Mouse (Mus musculus): ENCODE measurements around the gene Itk.

The Itk gene

GRCm38 (mm10) chr11:46362061-46363022, 27.0 kb downstream of the Itk start:
- CTCF ChIA-PET, result interaction anchor here (0.7 to 0.9 kb wide), 2 partner anchors 13 to 79 kb away, joined by 3 read pairs; no protein-coding TSS in a partner anchor

GRCm38 (mm10) chr11:46360991-46361665, 28.2 kb downstream of the Itk start:
- CTCF ChIA-PET, result no interaction called here

- CTCF ChIA-PET, result interaction anchor here (0.6 kb wide), 1 partner anchor 295 kb away, joined by 4 read pairs; no protein-coding TSS in a partner anchor
These were observed 30.9 kb downstream of the Itk start for GRCm38 (mm10) chr11:46358369-46358768.

- CTCF ChIA-PET, result interaction anchor here (0.6 to 1.1 kb wide), 2 partner anchors 13 to 28 kb away, joined by 3 read pairs; no protein-coding TSS in a partner anchor
These were observed 39.5 kb downstream of the Itk start for GRCm38 (mm10) chr11:46349681-46350410.

GRCm38 (mm10) chr11:46348416-46348815, 40.9 kb downstream of the Itk start:
- CTCF ChIA-PET, result interaction anchor here (0.6 to 0.7 kb wide), 2 partner anchors 15 to 52 kb away, joined by 3 to 5 read pairs; no protein-coding TSS in a partner anchor

- CTCF ChIA-PET, result interaction anchor here (0.7 kb wide), 1 partner anchor 16 kb away, joined by 3 read pairs; no protein-coding TSS in a partner anchor
These were observed 41.6 kb downstream of the Itk start for GRCm38 (mm10) chr11:46347756-46348155.

GRCm38 (mm10) chr11:46343886-46344546, 45.3 kb downstream of the Itk start:
- CTCF ChIA-PET, result interaction anchor here (1.5 kb wide), 1 partner anchor 16 kb away, joined by 3 read pairs; no protein-coding TSS in a partner anchor

- CTCF ChIA-PET, result interaction anchor here (1.0 kb wide), 1 partner anchor 17 kb away, joined by 3 read pairs; no protein-coding TSS in a partner anchor
These were observed 47.4 kb downstream of the Itk start for GRCm38 (mm10) chr11:46341960-46342359.

GRCm38 (mm10) chr11:46336020-46336419, 53.3 kb downstream of the Itk start:
- CTCF ChIA-PET, result no interaction called here

- CTCF ChIA-PET, result interaction anchor here (0.7 kb wide), 2 partner anchors 274 to 459 kb away, joined by 4 to 7 read pairs; no protein-coding TSS in a partner anchor
These were observed 57.1 kb downstream of the Itk start for GRCm38 (mm10) chr11:46332217-46332616.

GRCm38 (mm10) chr11:46326271-46327015, 62.9 kb downstream of the Itk start:
- CTCF ChIA-PET, result interaction anchor here (0.6 to 1.3 kb wide), 4 partner anchors 9 to 50 kb away, joined by 3 to 6 read pairs (median 5); no protein-coding TSS in a partner anchor

GRCm38 (mm10) chr11:46321559-46321958, 67.8 kb downstream of the Itk start:
- CTCF ChIA-PET, result no interaction called here

GRCm38 (mm10) chr11:46314534-46314933, 74.8 kb downstream of the Itk start:
- CTCF ChIA-PET, result interaction anchor here (1.4 kb wide), 1 partner anchor 9 kb away, joined by 5 read pairs; no protein-coding TSS in a partner anchor

GRCm38 (mm10) chr11:46313851-46314250, 75.5 kb downstream of the Itk start:
- CTCF ChIA-PET, result interaction anchor here (0.7 kb wide), 1 partner anchor 53 kb away, joined by 3 read pairs; no protein-coding TSS in a partner anchor

- CTCF ChIA-PET, result interaction anchor here (0.7 to 1.1 kb wide), 2 partner anchors 30 to 40 kb away, joined by 3 to 9 read pairs; no protein-coding TSS in a partner anchor
These were observed 76.7 kb downstream of the Itk start, which contains the start of gene Cyfip2 for GRCm38 (mm10) chr11:46312523-46313035. Gene Cyfip2 (minus strand): TSS chr11:46312859.

GRCm38 (mm10) chr11:46311703-46312522, 77.4 kb downstream of the Itk start:
- CTCF ChIA-PET, result interaction anchor here (0.6 kb wide), 1 partner anchor 108 kb away, joined by 3 read pairs; no protein-coding TSS in a partner anchor

- CTCF ChIA-PET, result interaction anchor here (0.6 to 1.0 kb wide), 3 partner anchors 12 to 108 kb away, joined by 3 to 4 read pairs (median 4); no protein-coding TSS in a partner anchor
These were observed 78.1 kb downstream of the Itk start for GRCm38 (mm10) chr11:46311181-46311702.

- CTCF ChIA-PET, result interaction anchor here (0.6 to 1.0 kb wide), 4 partner anchors 11 to 97 kb away, joined by 3 to 7 read pairs (median 4); no protein-coding TSS in a partner anchor
These were observed 78.7 kb downstream of the Itk start for GRCm38 (mm10) chr11:46310647-46311063.

All from spleen, embryonic (tissue).